Mouse (Mus musculus) stomach, embryonic 14.5 days (tissue): ENCODE measurements at regions not wholly inside any gene's neighbourhood (a gene's known extent, or its start where the extent isn't known, plus 50 kb on each side); places are given as distances from the start of the nearest gene placed in this dataset.

Experiments
- ATAC-seq: fragments of 200-750 bp; cut with Nextera tagmentation; 2 replicates; pipeline ENCODE4 v1.8.0; 2017; ENCODE audit warnings: low read depth, moderate TSS enrichment; ENCODE audit not compliant: insufficient number of reproducible peaks, insufficient read depth, low FRiP score
- H3K27ac ChIP-seq: fragments of 300-500 bp; sonication (generic); 2 replicates; pipeline ENCODE4 v1.5.1; 2014; ENCODE audit warnings: mild to moderate bottlenecking, low read length, moderate library complexity, mixed read lengths
- H3K27me3 ChIP-seq: fragments of 300-500 bp; sonication (generic); 2 replicates; pipeline ENCODE4 v1.6.1; 2014; ENCODE audit warnings: low read length, control low read depth, mixed read lengths; ENCODE audit not compliant: control insufficient read depth, insufficient read depth
- H3K36me3 ChIP-seq: fragments of 300-500 bp; sonication (generic); 2 replicates; pipeline ENCODE4 v1.6.1; 2014; ENCODE audit warnings: mild to moderate bottlenecking, control low read depth, low read length, moderate library complexity, mixed read lengths; ENCODE audit not compliant: control insufficient read depth, insufficient read depth
- H3K4me1 ChIP-seq: fragments of 300-500 bp; sonication (generic); 2 replicates; pipeline ENCODE4 v1.6.1; 2014; ENCODE audit warnings: low read length, control low read depth, mixed read lengths; ENCODE audit not compliant: control insufficient read depth, insufficient read depth
- H3K4me2 ChIP-seq: fragments of 300-500 bp; sonication (generic); replicated peaks from 2 replicates; pipeline ENCODE4 v1.6.1; 2014; ENCODE audit warnings: low read depth, low read length, control low read depth
- H3K4me3 ChIP-seq: fragments of 300-500 bp; sonication (generic); 2 replicates; pipeline ENCODE4 v1.5.1; 2014; ENCODE audit warnings: low read depth, low read length, control low read depth
- H3K9ac ChIP-seq: fragments of 300-500 bp; sonication (generic); replicated peaks from 2 replicates; pipeline ENCODE4 v1.6.1; 2014; ENCODE audit warnings: low read depth, mild to moderate bottlenecking, control low read depth, low read length, moderate library complexity, mixed read lengths
- H3K9me3 ChIP-seq: fragments of 300-500 bp; sonication (generic); 2 replicates; pipeline ENCODE4 v1.6.1; 2016; ENCODE audit warnings: low read depth, low read length, control low read depth; ENCODE audit not compliant: control insufficient read depth
- WGBS: fragments of 180-500 bp; shearing (Covaris S2); extraction: QIAGEN DNeasy Blood & Tissue Kit; methylation state at CpG from one replicate; pipeline ENCODE4 v1.1.7; 2014; 5-methylcytosine and 5-hydroxymethylcytosine counted together

GRCm38 (mm10) chr7:72446911-72447310, 140.5 kb upstream of the Mctp2 start:
- H3K4me2 ChIP-seq, result no peak overlapping the region
- no peak overlapping the region for H3K9ac ChIP-seq
- ATAC-seq, result no peak
- H3K36me3 ChIP-seq, result no peaks in the 10 kb centered on the region
- 87% methylated on average over 1 of the region's 1 CpGs for WGBS
- H3K27me3 ChIP-seq, result no peaks in the 10 kb centered on the region
- H3K9me3 ChIP-seq, result no peaks in the 10 kb centered on the region
- H3K27ac ChIP-seq, result no peak overlapping the region
- no peak overlapping the region for H3K4me3 ChIP-seq
- 0 out of 2 replicates have a peak, but pooled peaks cover 1% of the 10 kb centered on the region for H3K4me1 ChIP-seq

- H3K27me3 ChIP-seq, result no peaks in the 10 kb centered on the region
- no peak overlapping the region for H3K9ac ChIP-seq
- no peaks in the 10 kb centered on the region for H3K36me3 ChIP-seq
- ATAC-seq, result no peak
- no peaks in the 10 kb centered on the region for H3K4me1 ChIP-seq
- no peak overlapping the region for H3K4me2 ChIP-seq
- no peak overlapping the region for H3K4me3 ChIP-seq
- 52% methylated on average over 4 of the region's 4 CpGs for WGBS
- no peak overlapping the region for H3K27ac ChIP-seq
- no peaks in the 10 kb centered on the region for H3K9me3 ChIP-seq
These were observed 156.6 kb upstream of the Mctp2 start for GRCm38 (mm10) chr7:72462978-72463377.

- Histone ChIP-seq H3K9ac (no peak overlapping the region), H3K4me2 (no peak overlapping the region), H3K9me3 (no peaks in the 10 kb centered on the region), H3K4me1 (no peaks in the 10 kb centered on the region), H3K27ac (no peak overlapping the region), H3K27me3 (no peaks in the 10 kb centered on the region), H3K36me3 (no peaks in the 10 kb centered on the region), H3K4me3 (no peak overlapping the region)
- no peak for ATAC-seq
- WGBS, result 68% methylated on average over 1 of the region's 1 CpGs
These were observed 158.2 kb upstream of the Mctp2 start for GRCm38 (mm10) chr7:72464658-72465057.

DNA sequence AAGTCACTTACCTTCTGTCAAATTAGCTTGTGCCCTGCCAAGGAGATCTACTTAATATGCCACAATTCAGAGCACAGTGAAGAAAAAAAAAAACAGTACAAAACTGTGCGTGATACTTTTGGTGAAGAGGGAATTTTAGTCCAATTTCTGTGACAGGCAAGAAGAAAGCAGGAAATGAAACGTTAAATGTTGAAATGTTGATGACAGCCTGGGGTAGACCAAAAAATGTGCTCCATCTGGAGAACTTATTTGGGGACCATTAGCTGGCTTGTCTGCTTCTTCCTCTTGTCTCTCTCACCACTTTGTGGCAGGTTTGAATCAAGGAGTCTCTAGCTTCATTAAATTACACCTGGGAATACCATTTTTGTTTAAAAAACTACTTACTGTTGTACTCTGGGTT, 163.3 kb upstream of the Mctp2 start:
- no peak overlapping the region for H3K4me2 ChIP-seq
- 45% methylated on average over 2 of the region's 2 CpGs for WGBS
- H3K27me3 ChIP-seq, result no peaks in the 10 kb centered on the region
- no peaks in the 10 kb centered on the region for H3K4me1 ChIP-seq
- no peak overlapping the region for H3K4me3 ChIP-seq
- H3K27ac ChIP-seq, result no peak overlapping the region
- H3K9ac ChIP-seq, result no peak overlapping the region
- no peaks in the 10 kb centered on the region for H3K9me3 ChIP-seq
- H3K36me3 ChIP-seq, result no peaks in the 10 kb centered on the region
- ATAC-seq, result no peak

DNA sequence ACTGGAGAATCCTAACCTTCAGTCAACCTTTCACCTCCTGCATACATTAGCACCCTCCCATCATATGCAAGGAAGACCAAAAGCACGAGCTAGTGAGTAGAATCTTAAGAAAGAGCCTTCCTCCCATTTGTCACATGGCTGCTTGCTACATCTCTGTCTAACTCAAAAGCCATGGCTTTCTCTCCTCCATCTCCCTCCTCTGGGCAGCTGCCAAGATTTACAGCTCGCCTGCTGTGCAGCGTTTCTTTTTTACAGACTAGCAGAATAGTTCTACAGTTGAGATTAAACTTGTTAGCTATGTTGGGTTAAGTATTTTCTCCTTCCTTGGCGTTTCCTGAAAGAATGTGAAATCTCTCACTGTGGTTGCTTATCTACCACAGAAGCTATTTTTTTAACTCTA, 168.3 kb upstream of the Mctp2 start:
- H3K36me3 ChIP-seq, result no peaks in the 10 kb centered on the region
- no peak overlapping the region for H3K9ac ChIP-seq
- no peak for ATAC-seq
- H3K27me3 ChIP-seq, result no peaks in the 10 kb centered on the region
- no peaks in the 10 kb centered on the region for H3K4me1 ChIP-seq
- H3K27ac ChIP-seq, result no peak overlapping the region
- no peak overlapping the region for H3K4me2 ChIP-seq
- H3K9me3 ChIP-seq, result no peaks in the 10 kb centered on the region
- H3K4me3 ChIP-seq, result no peak overlapping the region
- WGBS, result 28% methylated on average over 4 of the region's 4 CpGs

DNA sequence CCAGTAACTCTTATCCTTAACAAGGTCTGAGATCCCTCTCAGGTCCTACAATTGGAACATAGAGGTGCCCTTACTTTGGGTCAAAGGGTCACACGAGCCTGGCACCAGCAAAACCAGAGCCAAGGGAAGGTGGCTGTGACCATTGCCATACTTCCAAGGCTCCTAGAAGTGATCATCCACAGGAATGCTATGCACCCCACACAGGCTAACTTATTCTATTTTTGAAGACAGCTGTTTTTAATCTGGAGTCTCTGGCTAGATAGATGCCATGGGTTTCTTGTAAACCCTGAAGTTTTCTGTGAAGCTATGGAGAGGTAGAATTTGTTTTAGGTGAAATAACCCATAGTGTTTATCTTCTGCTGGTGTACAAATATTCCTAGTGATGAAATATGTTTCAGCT, 172.5 kb upstream of the Mctp2 start:
- no peaks in the 10 kb centered on the region for H3K27me3 ChIP-seq
- no peak overlapping the region for H3K4me2 ChIP-seq
- whole genome bisulfite sequencing, result 69% methylated on average over 1 of the region's 1 CpGs
- no peaks in the 10 kb centered on the region for H3K36me3 ChIP-seq
- H3K4me1 ChIP-seq, result no peaks in the 10 kb centered on the region
- H3K4me3 ChIP-seq, result no peak overlapping the region
- H3K9me3 ChIP-seq, result no peaks in the 10 kb centered on the region
- H3K9ac ChIP-seq, result no peak overlapping the region
- no peak for ATAC-seq
- H3K27ac ChIP-seq, result no peak overlapping the region

DNA sequence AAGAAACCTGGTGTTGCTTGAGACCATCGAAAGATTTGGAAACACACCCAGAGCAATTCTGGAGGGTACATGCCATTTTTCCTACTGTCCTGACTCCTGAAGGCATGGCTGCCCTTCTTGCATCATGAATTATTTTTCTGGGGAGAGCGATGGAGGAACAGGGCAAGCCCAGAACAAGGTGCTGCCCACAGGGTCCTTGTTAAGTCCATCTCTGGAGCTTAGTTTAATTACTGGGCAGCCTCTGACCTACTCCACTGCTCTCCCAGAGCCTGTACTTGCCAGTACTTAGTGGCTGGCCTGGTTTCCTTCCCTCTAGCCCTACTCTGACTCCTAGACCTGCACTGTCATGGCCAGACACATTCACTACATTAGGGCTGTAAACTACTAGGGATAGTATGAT, 174.9 kb upstream of the Mctp2 start:
- Histone ChIP-seq H3K9me3 (no peaks in the 10 kb centered on the region), H3K4me3 (no peak overlapping the region), H3K4me1 (no peaks in the 10 kb centered on the region), H3K4me2 (no peak overlapping the region), H3K27me3 (no peaks in the 10 kb centered on the region), H3K27ac (no peak overlapping the region), H3K36me3 (no peaks in the 10 kb centered on the region), H3K9ac (no peak overlapping the region)
- no peak for ATAC-seq
- WGBS, result 82% methylated on average over 2 of the region's 2 CpGs

GRCm38 (mm10) chr7:72490161-72490560, 183.8 kb upstream of the Mctp2 start:
- no peak overlapping the region for H3K9ac ChIP-seq
- no peak overlapping the region for H3K4me2 ChIP-seq
- no peak for ATAC-seq
- no peaks in the 10 kb centered on the region for H3K9me3 ChIP-seq
- H3K27me3 ChIP-seq, result no peaks in the 10 kb centered on the region
- no peak overlapping the region for H3K27ac ChIP-seq
- H3K4me1 ChIP-seq, result no peaks in the 10 kb centered on the region
- no peaks in the 10 kb centered on the region for H3K36me3 ChIP-seq
- no peak overlapping the region for H3K4me3 ChIP-seq

GRCm38 (mm10) chr7:72493292-72493691, 186.9 kb upstream of the Mctp2 start:
- ATAC-seq, result peak; percentile 87
- Histone ChIP-seq H3K4me2 (no peak overlapping the region), H3K4me3 (no peak overlapping the region)

More at GRCm38 (mm10) chr7:72493292-72493691, 186.9 kb upstream of the Mctp2 start:
- Histone ChIP-seq H3K27ac (no peak overlapping the region), H3K9me3 (no peaks in the 10 kb centered on the region), H3K4me1 (no peaks in the 10 kb centered on the region), H3K36me3 (no peaks in the 10 kb centered on the region), H3K9ac (no peak overlapping the region), H3K27me3 (no peaks in the 10 kb centered on the region)
